Mouse (Mus musculus): ENCODE data around the gene Cops3.
A peak's percentile ranks its signal among the peaks of the same experiment; 100 is the strongest.

DNA sequence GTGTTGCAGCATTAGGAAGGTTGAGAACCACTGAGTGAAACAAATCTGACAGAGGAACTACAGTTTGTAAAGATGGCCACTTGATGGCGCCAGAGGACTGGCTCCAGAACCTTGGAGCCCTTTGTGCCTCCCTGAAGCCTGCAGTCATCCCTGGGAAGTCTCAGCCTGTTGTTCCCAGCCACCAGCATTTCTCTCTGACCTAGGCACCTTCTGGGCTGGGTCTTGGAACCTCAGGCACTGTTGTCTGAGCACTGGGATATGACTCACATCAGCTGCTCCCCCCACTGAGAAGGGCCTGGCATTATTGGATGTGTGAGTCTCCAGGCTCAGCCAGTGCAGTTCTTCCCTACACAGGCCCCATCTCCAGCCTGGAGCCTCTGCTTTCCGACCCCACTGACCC, 40.4 kb upstream of the Cops3 start:
- TF ChIP-seq CTCF (IDR thresholded peaks at IDR 0.05 in 2 of 3, conservative IDR thresholded peaks at IDR 0.05 in 1 of 3; ENCODE audit: control insufficient read depth in 1 of 3, insufficient read depth in 1 of 3, low read depth in 2 of 3, low read length in 3 of 3, poor library complexity in 1 of 3, severe bottlenecking in 1 of 3) (peak; percentile 96 to 98 (median 98); a peak in 5 of 6 replicates), E2F4 (IDR thresholded peaks at IDR 0.05; ENCODE audit: borderline replicate concordance, low read depth, low read length) (no peak), EP300 (IDR thresholded peaks at IDR 0.05; ENCODE audit: low read depth in 1 of 2, low read length in 2 of 2) (no peak), ETS1 (IDR thresholded peaks at IDR 0.05; ENCODE audit: low read depth, low read length) (no peak)

Measured in MEL (cell line).